Mouse (Mus musculus) adipocyte (in vitro differentiated cells): ENCODE results near the gene Bpifb1.
"Not testable (repeated sequence)": the region's sequence is repeated elsewhere in the genome, so short reads cannot be mapped to it uniquely, and the experiment has no call there.

Source experiments
- DNase-seq: peaks from one replicate; pipeline ENCODE4 v3.0.0-alpha.2; 2016; ENCODE audit warnings: low spot score

Bpifb1 gene

DNA sequence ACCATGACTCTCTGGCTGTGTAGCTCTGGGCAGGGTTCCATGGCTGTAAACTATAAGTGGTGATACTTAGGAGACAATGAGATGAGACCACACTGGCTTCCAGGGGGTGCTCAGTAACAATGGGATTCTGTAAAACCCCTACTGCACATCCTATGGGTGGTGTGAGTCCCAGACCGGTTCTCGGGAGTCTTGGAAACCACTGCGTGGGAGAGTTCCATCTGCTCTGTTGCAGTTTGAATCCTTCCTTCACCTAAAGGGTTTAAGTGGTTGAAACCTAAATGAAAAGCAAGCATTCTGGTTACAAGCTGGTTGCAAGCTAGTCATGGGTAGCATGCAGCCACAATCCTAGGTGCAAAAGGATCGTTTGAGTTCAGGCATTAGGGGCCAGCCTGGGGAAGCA, 21.3 kb downstream of the Bpifb1 start:
- no peak for DNase-seq

DNA sequence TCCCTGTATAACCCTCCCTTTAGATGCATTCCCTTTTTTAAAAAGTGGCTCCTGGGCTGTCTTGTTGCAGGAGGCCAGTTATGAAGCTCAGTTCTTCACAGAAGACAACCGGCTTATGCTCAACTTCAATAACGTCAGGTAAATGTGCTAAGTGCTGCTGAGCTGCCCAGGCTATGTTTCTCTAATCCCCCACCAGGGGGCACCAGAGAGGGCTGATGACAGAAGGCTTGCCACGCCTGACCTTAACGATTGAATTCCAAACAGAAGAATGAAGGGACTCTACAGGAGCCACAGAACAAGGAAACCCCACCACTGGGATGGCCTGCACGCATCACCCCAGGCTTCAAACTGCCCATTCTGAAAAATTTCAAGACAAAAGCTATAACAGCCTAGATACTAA, 24.6 kb downstream of the Bpifb1 start:
- DNase-seq = peak; percentile 38

DNA sequence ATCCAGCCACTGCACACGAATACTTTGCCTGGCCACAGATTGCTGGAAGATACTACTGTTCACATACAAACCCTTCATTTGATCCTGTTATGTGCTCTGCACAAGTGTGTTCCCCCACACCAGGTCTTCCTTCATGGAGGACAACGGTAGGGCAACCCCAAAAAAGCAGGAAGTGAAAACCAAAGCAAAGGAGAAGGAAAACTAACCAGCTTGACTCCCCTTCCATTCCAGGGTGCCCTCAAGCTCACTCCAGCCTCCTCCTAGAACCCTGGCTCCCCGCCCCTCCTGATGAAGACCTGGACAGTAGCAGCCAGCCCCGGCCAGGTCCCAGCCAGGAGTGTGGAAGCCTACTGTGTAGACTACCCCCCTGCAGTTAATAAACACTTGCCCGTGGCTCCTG, 29.3 kb downstream of the Bpifb1 start:
- DNase-seq = no peak

DNA sequence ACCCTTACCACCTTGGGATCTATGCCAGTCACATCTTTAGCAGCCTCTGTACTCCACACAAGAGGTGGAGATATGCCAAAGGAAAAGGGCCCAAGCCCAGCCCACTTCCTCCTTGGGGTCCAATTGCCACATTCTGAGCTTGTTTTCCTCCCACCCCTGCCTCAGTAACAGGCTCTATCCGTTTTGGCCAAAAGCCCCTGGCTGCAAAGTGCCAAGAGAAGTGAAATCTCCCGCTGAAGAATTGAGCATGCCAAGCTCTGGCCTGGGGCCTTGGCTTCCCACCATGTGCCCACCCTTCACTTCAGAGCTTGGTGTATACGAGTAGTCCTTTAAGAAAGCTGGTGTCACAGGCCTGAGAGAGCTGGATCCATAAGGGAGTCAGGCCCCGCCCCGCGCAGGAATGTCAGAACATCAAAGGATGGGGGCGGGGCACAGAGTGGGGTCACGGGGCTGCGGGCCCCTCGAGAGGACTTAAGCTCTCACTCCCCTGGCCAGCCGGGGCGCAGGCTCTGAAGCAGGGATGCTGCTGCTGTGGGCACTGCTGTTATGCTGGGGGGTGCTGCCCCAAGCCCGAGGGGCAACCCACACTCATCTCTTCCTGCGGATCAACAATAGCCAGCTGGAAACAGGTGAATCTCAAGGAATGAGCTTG, 32.8 kb downstream of the Bpifb1 start, which contains the start of gene Bpifb5:
Gene Bpifb5, plus strand, starts transcription at position 478 of the 652 bp plus-strand sequence.
- no peak for DNase-seq

DNA sequence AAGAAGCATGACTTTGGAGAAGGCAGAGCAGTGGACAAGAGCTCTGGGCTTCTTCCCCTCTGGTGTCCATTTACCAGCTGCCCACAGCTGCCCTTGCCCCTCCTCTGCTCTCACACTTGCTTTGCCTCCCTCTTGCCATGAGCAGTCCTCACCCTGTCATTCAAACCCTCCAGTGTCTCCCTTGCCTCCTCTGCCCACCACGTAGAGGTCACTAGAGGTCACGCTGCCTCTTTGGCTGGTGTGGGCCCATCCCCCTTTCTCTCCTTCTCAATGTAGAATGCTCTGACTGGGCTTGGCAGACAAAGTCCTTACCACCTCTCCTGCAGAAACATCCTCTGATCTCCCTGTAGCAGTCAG, 33.3 kb downstream of the Bpifb1 start:
- no peak for DNase-seq

DNA sequence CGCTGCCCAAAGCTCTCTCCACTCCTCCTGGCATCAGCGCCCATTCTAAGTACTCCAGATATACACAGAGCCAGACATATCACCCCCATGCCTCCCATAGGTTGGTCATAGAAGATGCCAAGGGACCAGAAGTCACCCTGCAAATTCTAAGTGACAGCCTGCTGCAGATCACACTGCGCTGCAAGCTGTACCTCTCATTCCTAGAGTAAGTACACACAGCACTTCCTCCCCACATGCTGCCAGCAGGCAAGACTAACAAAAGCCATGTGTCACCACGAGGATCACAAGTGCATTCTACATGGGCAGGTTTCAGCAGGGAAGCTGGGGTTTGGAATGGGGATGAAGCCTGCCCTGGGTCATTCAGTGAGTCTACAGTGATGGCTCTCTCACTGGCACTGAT, 36.4 kb downstream of the Bpifb1 start:
- no peak for DNase-seq

DNA sequence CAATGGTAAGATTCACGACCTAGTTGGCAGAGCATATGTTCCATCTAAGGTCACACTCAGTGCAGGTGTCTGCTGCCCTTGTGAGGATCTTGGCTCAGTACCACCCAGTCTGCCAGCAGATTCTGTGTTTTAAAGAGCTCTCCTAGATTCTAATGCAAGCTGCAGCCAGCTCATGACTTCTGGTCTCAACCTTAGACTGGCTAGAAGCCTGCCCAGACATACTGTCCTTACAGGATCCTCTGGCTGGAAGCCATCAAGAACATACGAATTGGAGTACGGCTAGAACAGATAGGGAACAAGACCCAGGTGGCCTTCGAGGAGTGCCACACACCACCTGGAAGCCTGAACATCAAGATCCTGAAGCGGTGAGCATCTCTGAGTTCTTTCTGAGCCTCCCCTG, 37.2 kb downstream of the Bpifb1 start:
- no peak for DNase-seq

DNA sequence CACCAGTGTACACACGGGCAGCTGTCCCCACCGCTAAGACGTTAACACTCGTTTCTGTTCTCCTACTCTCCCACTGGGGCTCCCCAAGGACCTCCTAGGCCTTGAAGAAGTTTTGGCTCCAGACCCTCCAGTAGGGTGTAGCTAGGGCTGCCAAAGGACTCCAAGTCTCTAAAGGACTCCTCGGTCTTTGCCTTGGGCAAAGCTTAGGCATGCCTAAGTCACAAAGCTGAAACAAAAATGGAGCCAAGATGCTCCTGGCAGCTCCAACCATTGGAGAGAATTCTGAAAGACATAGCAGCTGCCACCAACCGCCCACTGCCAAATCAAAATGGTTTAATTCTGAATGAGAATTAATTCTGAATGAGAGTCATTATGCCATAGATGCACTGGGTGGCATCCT, 42.8 kb downstream of the Bpifb1 start:
- DNase-seq = no peak

DNA sequence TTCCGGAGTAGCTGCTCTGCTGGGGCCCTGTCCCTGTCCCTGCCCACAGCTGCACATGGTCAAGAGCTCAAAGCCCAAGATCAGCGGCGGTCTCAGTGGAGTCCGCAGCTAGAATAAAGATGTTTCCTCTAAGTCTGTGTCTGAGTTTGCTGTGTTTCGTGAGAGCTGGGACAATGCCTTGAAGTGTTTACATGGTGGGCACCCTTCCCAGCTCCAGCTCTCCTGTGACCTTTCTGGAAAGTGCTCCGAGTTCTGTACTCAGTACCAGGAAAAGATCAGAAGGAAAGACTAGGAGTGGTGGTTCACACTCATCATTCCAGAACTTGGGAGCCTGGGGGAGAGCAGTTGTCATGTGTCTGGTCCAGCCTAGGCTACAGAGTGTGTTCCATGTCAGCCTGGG, 50.2 kb downstream of the Bpifb1 start:
- no peak for DNase-seq

DNA sequence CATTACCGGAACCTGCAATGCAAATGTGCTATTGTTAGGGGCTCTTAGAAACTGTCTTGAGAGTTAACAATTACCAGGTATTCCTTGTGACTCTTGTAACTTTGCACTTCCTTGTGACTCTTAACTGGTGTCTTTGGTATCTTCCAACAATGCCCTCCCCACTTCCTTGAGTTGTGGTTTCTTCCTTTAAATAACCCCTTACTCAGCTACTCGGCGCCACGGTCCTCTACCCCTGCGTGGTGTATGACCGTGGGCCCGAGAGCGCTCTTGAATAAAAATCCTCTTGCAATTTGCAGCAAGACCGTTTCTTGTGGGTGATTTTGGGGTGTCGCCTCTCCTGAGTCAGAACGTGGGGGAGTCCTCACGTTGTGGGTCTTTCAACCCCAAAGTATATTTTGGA, 52.1 kb downstream of the Bpifb1 start:
- not testable (repeated sequence) for DNase-seq

DNA sequence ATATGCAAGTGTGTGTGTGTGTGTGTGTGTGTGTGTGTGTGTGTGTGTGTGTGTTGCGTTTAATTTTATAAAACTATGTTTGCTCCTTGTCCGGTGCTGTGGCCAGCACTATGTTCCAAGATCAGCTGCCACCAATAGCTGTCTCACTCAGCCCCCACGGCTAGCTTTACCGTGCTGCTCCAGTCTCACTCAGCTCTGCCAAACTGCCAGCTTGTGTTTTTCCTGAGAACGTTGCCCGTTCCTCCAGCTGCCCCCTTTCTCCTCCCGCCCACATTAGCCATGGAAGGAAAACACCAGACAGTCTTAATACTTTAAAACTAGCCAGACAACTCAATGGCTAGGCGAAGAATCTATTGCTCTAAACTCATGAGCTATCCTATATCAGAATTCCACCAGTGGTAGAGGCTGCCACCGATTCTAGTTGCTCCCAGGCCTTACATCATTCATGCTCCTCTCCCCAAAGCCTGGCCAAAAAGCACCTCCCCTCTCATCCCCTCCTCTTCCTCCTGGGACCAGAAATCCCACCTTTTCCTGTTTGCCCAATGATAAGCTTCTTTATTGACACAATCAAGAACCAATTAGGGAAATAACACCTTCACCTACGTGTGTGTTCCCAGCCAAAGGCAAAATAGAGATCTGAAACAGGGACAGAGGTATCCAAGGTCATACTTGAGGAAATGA, 52.9 kb downstream of the Bpifb1 start:
- no peak for DNase-seq

DNA sequence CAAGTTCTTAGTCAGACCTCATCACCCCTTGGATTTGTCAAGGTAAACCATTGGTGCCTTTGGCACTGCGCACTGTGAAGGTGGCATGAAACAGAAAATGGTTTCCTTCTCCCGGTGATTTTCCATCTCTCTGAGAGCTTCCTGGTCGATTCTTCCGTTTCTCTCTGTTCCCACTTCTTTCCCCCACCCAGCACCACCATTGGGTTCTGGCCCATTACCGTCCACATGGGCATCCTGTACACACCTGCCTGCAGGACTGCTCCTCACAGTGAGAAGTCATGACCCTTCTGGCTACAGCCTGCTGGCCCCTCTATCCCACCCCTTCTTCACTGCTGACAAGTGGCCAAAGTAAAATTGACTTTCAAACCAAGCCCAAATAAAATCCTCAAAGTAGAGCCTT, 54.7 kb downstream of the Bpifb1 start:
- DNase-seq = no peak

DNA sequence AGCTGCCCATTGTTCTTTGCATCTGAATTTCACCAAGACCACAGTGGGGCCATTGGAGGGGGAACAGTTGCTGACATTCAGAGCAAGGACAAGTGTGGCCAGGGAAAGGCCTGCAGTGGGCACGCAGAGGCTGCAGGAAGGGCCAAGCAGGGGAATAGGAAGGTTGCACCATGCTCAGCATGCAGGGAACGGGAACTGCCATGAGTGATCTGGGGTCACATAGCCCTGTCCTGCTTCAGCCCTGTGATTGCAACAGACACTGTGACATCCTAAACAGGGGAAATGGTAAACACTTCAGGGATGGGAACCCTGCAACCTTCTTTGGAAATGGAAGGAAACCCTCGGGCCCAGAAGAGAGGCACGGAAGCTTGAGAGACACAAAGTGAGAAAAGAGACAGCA, 64.6 kb downstream of the Bpifb1 start:
- not testable (repeated sequence) for DNase-seq

DNA sequence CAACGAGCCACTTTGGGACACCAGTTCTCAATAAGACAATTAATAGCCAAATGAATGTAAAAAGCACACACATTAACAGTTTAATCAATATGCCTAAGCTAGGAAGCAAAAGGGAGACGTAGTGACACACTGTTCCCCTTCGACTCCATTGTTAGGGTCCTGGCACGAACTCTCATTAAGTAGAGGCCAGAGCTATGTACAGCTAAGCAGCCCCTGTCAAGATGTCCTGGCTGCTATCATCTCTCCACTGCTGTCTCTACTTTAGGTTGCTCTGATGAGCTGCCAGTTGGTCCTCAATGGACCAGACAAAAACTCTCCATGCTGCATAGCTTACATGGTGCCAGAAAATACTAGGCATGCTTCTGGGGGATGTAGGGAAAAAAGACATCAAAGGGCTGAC, 65.2 kb downstream of the Bpifb1 start:
- no peak for DNase-seq

DNA sequence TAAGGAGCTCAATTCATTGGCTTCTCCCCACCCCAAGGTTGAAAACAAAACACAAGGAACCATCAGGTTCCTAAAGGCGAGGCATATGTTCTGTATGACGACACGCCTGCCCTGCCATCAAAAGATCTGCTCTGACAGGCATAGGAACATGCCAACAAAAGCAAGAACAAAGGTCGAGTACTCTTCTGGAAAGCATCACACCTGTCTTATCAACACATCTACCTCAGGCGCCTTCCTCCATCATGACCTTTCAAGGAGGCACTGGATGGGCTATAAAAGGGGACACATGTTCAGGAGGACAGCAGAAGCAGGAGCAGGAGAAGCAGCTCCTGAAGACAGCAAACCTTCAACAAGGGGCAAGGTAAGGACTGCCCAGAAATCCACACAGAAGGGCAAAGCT, 66.9 kb downstream of the Bpifb1 start, which contains the start of gene Bpifb9a:
Gene Bpifb9a, plus strand, starts transcription at position 301 of the 400 bp plus-strand sequence.
- DNase-seq = not testable (repeated sequence)

DNA sequence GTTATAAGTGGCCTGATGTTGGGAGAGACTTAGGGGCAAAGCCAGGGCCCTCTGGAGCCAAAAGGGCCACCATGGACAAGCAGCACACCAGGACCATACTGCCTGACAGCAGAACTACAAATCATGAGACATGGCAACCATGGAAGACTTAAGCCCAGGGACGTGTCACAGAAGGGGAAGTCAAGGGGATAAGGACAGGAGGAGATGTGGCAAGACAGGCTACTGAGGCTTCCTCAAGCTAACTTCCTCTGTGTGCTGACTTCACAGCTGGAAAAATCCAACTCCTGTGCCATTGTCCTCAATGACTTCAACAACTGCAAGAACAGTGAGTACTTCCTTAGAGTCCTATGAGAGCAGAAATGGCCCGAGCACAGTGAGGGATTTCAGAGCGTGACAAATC, 73.8 kb downstream of the Bpifb1 start:
- not testable (repeated sequence) for DNase-seq
